Mouse (Mus musculus) limb, embryonic 10.5 days (tissue): ENCODE measurements around the gene Grid2ip. TPM values are rescaled to one million over a fixed set of nuclear protein-coding genes. Genes with fewer than 3 reads are reported as not detected.

Experiments
- DNase-seq: peaks from one replicate; pipeline ENCODE4 v3.0.0-alpha.2; 2017; ENCODE audit warnings: low spot score
- H3K27ac ChIP-seq: fragments of 300-500 bp; sonication (generic); 2 replicates; pipeline ENCODE4 v1.5.1; 2016; ENCODE audit warnings: mild to moderate bottlenecking
- H3K27me3 ChIP-seq: fragments of 300-500 bp; sonication (generic); 2 replicates; pipeline ENCODE4 v1.6.1; 2016; ENCODE audit warnings: low read depth, mild to moderate bottlenecking; ENCODE audit not compliant: poor library complexity, severe bottlenecking
- H3K36me3 ChIP-seq: fragments of 300-500 bp; sonication (generic); 2 replicates; pipeline ENCODE4 v1.6.1; 2016; ENCODE audit warnings: mild to moderate bottlenecking, moderate library complexity
- H3K4me1 ChIP-seq: fragments of 300-500 bp; sonication (generic); 2 replicates; pipeline ENCODE4 v1.6.1; 2016
- H3K4me3 ChIP-seq: fragments of 300-500 bp; sonication (generic); 2 replicates; pipeline ENCODE4 v1.5.1; 2016; ENCODE audit warnings: mild to moderate bottlenecking, moderate library complexity
- H3K9me3 ChIP-seq: fragments of 300-500 bp; sonication (generic); replicated peaks from 2 replicates; pipeline ENCODE4 v1.6.1; 2016; ENCODE audit warnings: mild to moderate bottlenecking
- WGBS: fragments of 180-500 bp; shearing (Covaris S2); methylation state at CpG from one replicate; pipeline ENCODE4 v1.1.7; 2016; 5-methylcytosine and 5-hydroxymethylcytosine counted together
- polyA plus RNA-seq: library from polyadenylated mRNA; unstranded; fragments of >200 nt; fragmentation: Nextera tagmentation; extraction: Ambion mirVana; gene quantifications from 2 replicates; pipeline ENCODE4 v1.2.1, GENCODE M21; 2016

The Grid2ip gene
- polyA plus RNA-seq: 0.14 and 0.48 TPM in 2 replicates

- Histone ChIP-seq H3K36me3 (no peaks in the 10 kb centered on the region), H3K4me3 (peak within 1 kb of the TSS; percentile 47), H3K27me3 (peaks cover 50% of the 10 kb centered on the region), H3K9me3 (no peaks in the 10 kb centered on the region), H3K27ac (peak within 1 kb of the TSS; percentile 50), H3K4me1 (peaks cover 15% of the 10 kb centered on the region)
- 15% methylated on average over 17 of the region's 17 CpGs for WGBS
- DNase-seq: no peak
These were observed at the start of gene Grid2ip for GRCm38 (mm10) chr5:143356686-143357388. Gene Grid2ip (plus strand): TSS chr5:143357338.

DNA sequence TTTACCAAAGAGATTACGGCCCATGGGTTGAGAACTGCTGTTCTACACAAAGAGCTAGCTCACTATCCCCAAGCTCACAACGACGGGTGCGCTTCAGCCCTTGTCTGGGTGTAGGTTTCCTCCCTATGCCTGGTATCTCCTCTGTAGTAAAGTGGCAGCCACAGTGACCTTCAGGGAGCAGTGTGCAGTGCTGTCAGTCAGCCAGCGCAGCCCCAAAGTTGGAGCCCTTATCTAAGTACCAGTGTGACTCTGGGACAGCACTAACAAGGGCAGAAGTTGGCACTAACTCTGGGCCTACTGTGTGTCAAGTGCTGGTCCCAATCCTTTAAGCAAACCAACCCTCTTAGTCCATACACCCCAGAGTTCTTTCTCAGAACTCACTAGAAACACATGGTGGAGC, 48.3 kb upstream of the Grid2ip start:
- no peak for DNase-seq

DNA sequence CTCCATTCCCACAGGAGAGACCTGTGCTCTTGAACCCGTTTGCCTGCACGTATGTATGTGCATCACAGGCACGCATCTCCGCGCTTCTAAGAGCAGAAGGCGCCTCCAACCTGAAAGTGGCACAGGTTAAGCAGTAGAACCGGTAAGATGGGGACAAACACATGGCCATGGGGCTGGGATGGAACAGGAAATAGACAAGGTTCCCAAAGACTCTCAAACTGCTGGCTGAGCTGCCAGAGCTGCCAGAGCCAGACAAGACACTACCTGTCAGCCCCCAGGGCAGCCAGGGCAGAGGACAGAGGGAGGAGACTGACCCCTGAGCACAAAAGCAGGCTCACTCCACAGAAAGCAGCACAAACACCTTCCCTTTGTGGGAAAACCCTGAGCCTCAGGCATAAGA, 47.2 kb upstream of the Grid2ip start:
- Histone ChIP-seq H3K4me1 (peaks cover 23% of the 10 kb centered on the region), H3K36me3 (peaks cover 88% of the 10 kb centered on the region), H3K27me3 (no peaks in the 10 kb centered on the region), H3K27ac (no peak overlapping the region), H3K9me3 (no peaks in the 10 kb centered on the region), H3K4me3 (no peak overlapping the region)
- WGBS: 88% methylated on average over 7 of the region's 7 CpGs
- no peak for DNase-seq

More for the DNA sequence above, 48.3 kb upstream of the Grid2ip start:
- no peaks in the 10 kb centered on the region for H3K27me3 ChIP-seq
- H3K36me3 ChIP-seq: peaks cover 99% of the 10 kb centered on the region
- H3K27ac ChIP-seq: no peak overlapping the region
- H3K9me3 ChIP-seq: no peaks in the 10 kb centered on the region
- 96% methylated on average over 5 of the region's 5 CpGs for WGBS
- H3K4me3 ChIP-seq: no peak overlapping the region
- H3K4me1 ChIP-seq: peaks cover 18% of the 10 kb centered on the region

DNA sequence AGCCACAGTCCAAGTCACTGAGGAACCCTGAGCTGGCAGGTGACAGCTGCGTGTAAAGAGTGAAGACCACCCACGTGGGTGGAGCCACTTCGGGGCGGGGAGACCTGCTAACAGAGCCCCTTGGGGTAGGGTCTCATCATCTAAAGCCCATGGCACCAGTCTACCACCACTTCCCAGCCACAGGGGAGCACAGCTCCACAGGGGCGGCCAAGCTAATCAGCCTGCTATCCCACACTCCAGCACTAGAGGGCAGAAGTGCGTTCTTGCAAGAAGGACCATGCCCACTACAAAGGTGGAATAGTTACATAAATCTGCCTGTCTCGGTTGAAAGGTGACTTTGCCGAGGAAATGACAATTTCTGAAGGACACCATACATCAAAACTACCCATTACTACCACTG, 45.3 kb upstream of the Grid2ip start:
- Histone ChIP-seq H3K27ac (no peak overlapping the region), H3K9me3 (no peaks in the 10 kb centered on the region), H3K4me3 (0 out of 2 replicates have a peak overlapping the region, but pooled peaks have one; percentile 11), H3K36me3 (peaks cover 80% of the 10 kb centered on the region), H3K4me1 (peaks cover 31% of the 10 kb centered on the region), H3K27me3 (no peaks in the 10 kb centered on the region)
- peak; percentile 84 for DNase-seq
- 77% methylated on average over 8 of the region's 8 CpGs for WGBS

DNA sequence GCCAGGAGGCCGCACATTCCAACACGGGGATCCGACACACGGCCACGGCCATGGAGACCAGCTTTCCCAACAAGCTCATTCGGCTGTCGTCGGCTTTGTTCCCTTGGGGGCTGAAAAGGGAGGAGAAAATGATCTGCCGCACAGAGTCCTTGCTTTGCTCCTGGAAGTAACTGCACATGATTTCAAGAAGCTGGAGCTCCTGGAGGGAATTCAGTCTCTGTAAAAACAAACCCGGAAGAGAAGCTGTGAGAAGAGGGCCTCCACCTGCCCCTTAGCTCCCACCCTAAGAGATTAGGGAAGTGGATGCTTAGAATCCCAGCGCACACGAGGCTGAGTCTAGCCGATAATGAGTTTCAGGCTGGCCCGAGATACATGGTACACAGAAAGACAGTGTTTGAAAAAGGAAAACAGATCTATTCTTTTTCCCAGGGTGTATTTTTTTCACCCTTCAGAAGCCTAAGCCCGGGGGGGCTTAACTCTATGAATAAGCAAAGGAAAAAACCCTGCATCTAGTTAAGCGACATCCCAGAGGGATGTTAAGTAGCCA, 42.9 kb upstream of the Grid2ip start:
- Histone ChIP-seq H3K27ac (peak overlapping the region; percentile 99), H3K27me3 (no peaks in the 10 kb centered on the region), H3K36me3 (peaks cover 80% of the 10 kb centered on the region), H3K9me3 (no peaks in the 10 kb centered on the region), H3K4me3 (peak overlapping the region; percentile 88), H3K4me1 (peaks cover 31% of the 10 kb centered on the region)
- WGBS: 10% methylated on average over 16 of the region's 16 CpGs
- DNase-seq: peak; percentile 48

GRCm38 (mm10) chr5:143314730-143315513, 42.2 kb upstream of the Grid2ip start, which contains the start of gene E130309D02Rik:
Gene E130309D02Rik (minus strand): TSS chr5:143315360.
- DNase-seq: peak; percentile 95
- Histone ChIP-seq H3K27ac (peak within 1 kb of the TSS; percentile 99), H3K9me3 (no peaks in the 10 kb centered on the region), H3K4me1 (peaks cover 31% of the 10 kb centered on the region), H3K27me3 (no peaks in the 10 kb centered on the region), H3K4me3 (peak within 1 kb of the TSS; percentile 88), H3K36me3 (peaks cover 80% of the 10 kb centered on the region)
- under 1% methylated on average over 98 of the region's 101 CpGs for WGBS

- Histone ChIP-seq H3K4me3 (peak overlapping the region; percentile 88), H3K4me1 (peaks cover 31% of the 10 kb centered on the region), H3K27ac (peak overlapping the region; percentile 99), H3K27me3 (no peaks in the 10 kb centered on the region), H3K9me3 (no peaks in the 10 kb centered on the region), H3K36me3 (peaks cover 80% of the 10 kb centered on the region)
- DNase-seq: no peak
- WGBS: 13% methylated on average over 8 of the region's 8 CpGs
These were observed 41.6 kb upstream of the Grid2ip start for GRCm38 (mm10) chr5:143315514-143315888.

GRCm38 (mm10) chr5:143316605-143317287, 40.4 kb upstream of the Grid2ip start:
- Histone ChIP-seq H3K4me3 (no peak overlapping the region), H3K9me3 (no peaks in the 10 kb centered on the region), H3K36me3 (peaks cover 80% of the 10 kb centered on the region), H3K27ac (no peak overlapping the region), H3K27me3 (no peaks in the 10 kb centered on the region), H3K4me1 (peaks cover 25% of the 10 kb centered on the region)
- DNase-seq: no peak
- 92% methylated on average over 5 of the region's 5 CpGs for WGBS

DNA sequence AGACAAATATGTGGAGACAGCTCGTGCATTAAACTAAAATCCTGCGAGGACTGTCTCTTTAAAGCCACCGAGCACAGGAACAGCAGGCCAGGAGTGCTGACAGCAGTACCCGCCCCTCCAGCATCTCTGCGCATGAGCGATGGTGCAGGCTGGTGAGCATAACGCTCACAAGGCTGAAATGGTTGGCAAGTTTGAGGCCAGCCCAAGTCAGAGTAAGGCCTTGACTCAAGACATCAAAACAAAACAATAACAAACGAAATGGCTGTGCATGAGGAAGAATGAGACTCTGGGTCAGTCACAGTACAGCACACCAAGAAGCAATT, 39.9 kb upstream of the Grid2ip start:
- 94% methylated on average over 8 of the region's 8 CpGs for WGBS
- no peak overlapping the region for H3K27ac ChIP-seq
- H3K4me1 ChIP-seq: peaks cover 24% of the 10 kb centered on the region
- no peaks in the 10 kb centered on the region for H3K27me3 ChIP-seq
- DNase-seq: no peak
- H3K4me3 ChIP-seq: no peak overlapping the region
- peaks cover 80% of the 10 kb centered on the region for H3K36me3 ChIP-seq
- no peaks in the 10 kb centered on the region for H3K9me3 ChIP-seq

DNA sequence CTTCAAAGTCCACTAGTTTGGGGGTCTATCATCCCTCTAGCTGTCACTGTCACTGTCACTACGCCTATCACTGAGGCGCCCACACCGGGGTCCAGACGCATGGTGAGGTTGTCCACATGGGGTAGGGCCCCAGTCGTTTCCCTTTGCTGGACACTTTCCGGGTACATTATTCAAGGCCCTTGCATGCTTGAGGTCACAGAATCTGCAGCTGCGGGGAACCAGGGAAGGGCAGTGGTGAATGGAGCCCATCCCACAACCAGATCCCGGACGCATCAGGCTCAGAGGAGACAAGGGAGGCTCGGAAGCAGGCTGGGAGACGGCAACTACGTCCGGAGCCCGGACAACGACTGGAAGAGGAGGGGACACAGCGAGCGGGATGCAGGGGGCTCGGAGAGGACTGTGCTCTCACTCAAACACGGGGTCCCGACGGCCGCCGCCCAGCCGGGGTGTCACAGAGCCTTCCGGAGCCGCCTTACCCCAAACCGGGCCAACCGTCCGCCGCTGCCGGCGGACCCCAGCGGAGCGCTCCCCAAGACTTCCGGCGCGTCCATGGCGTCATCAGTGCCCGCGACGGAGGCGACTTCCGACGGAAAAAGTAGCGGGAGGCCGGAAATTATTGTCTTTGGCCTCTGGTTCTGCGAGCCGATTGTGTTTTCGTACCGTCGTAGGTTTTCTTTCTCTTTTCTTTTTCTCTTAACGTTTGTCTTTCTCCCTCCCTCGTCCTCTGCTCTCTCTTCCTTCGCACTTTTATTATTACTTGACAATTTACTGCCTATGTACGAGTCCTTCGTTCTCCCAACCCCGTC, 28.2 kb upstream of the Grid2ip start, which contains the start of gene Zdhhc4:
Zdhhc4 (minus strand) TSS at position 567 of the 806 bp plus-strand sequence.
- Histone ChIP-seq H3K27ac (peak within 1 kb of the TSS; percentile 87), H3K27me3 (no peaks in the 10 kb centered on the region), H3K4me1 (peaks cover 23% of the 10 kb centered on the region), H3K4me3 (peak within 1 kb of the TSS; percentile 73), H3K9me3 (no peaks in the 10 kb centered on the region), H3K36me3 (peaks cover 33% of the 10 kb centered on the region)
- peak; percentile 93 for DNase-seq
- under 1% methylated on average over 57 of the region's 57 CpGs for WGBS

DNA sequence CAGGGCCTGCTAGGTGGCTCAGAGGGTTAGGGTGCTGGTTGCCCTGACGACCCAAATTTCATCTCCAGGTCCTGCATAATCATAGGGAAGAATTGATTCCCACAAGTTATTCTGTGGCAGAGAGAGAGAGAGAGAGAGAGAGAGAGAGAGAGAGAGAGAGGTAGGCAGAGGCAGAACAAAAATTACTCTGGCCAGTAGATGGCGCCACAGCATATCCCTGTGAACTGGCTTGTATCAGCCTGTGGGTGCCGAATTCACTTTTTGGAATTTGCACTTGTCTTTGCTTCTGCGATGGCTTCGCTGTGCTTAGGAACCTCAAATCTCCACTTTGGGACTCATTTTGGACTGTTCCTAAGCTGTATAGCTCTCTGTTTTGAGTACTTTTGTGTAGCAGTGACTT, 23.3 kb upstream of the Grid2ip start:
- WGBS: 26% methylated on average over 5 of the region's 5 CpGs
- DNase-seq: peak; percentile 82
- no peak overlapping the region for H3K27ac ChIP-seq
- H3K36me3 ChIP-seq: no peaks in the 10 kb centered on the region
- no peaks in the 10 kb centered on the region for H3K9me3 ChIP-seq
- H3K4me1 ChIP-seq: peaks cover 9% of the 10 kb centered on the region
- no peak overlapping the region for H3K4me3 ChIP-seq
- H3K27me3 ChIP-seq: no peaks in the 10 kb centered on the region
